Mouse (Mus musculus) adrenal gland, postnatal 10 days (tissue): ENCODE data around the gene Sh3bp2. TPM values are rescaled to one million over a fixed set of nuclear protein-coding genes. Genes with fewer than 3 reads are reported as not detected.

Experiments used
- DNase-seq: peaks from one replicate; pipeline ENCODE4 v3.0.0; 2021; ENCODE audit warnings: mixed read lengths
- long read RNA-seq, 2 experiments: library from polyadenylated mRNA; stranded (forward); transcript quantifications; one replicate each; pipeline ENCODE4 v2.0.0; 2021
- total RNA-seq, 2 experiments: library from RNA; stranded (reverse); gene quantifications; 2 replicates each; pipeline ENCODE4 v1.2.3; 2021

Gene Sh3bp2
- total RNA-seq, result 1 to 10 TPM; 5.9 to 7.0 TPM
- long read RNA-seq, experiment 1, result 0 reads
- long read RNA-seq, experiment 2, partial matches to known transcripts, result 0 of 3 reads
- long read RNA-seq, experiment 2, other reads (novel, unspliced or antisense), result 2 of 3 reads

DNA sequence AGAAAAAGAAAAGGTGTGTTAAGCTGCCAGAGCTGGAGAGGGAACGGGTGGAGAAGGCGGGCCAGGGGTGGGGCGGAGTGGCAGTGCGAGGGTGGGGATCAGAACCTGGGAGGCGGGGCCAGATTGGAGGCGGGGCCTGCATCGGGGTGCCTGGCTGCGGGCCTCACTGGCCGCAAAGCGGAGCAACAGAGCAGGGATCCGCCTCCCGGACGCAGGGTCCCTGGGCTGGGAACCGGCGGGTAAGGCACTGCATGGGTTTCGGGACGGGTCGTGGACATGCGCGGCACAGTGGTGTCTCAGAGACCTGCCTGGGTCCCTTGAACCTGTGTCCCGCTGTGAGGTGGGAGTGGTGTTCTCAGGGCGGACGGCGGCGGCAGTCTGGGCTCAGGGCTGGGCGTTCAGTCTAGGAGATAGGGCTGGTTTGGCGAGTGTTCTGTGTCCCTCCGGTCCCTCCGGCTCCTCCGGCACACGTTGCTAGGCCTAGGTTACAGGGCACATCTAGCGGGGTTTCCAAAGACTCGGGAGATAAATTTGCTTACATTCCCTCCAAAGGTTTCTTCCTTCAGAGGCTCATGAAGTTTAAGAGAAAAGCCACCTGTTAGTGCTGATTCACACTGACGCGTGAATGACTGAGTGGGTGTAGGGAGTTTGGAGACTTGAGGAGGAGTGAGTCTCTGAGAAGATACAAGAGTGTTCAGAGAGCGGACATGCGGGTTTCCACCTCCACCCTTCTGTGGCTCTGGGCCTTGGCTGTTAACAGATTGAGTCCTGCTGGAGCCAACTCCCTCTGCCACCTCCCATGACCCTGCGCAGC, at the start of gene Sh3bp2:
Gene Sh3bp2 (plus strand): TSS at position 176 of the 814 bp plus-strand sequence.
- DNase-seq, result peak; percentile 99

DNA sequence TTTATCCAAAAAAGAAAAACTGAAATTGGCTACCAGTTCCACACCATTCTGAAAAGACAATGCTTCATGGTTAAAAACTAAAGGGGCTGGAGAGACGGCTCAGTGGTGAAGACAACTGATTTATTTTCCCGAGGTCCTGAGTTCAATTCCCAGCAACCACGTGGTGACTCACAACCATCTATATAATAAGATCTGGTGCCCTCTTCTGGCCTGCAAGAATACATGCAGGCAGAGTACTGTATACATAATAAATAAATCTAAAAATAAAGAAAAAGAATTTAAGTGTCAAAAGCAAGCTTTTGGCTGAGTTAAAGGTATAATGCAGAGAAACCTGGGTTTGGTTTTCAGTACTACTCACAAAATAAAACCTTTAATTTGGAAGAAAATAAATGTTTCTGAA, 44.7 kb upstream of the Sh3bp2 start:
- no peak for DNase-seq

DNA sequence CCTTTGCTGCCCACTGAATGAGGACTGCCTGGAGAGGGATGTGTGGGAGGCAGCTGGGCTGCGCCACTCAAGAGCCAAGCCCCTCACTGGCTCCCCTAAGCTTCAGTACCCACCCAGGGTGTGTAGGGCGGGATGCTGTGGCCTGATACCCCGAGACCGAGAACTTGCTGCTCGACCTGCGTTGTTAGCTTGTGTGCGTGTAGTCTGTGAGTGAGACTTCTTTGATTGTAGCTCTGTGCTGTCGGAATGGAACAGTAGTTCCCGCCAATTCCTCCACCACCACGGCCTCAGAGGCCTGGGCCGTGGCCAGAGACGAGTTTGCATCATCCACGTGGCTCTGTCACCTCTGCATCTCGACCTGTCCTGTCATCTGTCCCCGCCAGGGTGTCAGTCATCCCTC, 39.9 kb upstream of the Sh3bp2 start:
- no peak for DNase-seq

DNA sequence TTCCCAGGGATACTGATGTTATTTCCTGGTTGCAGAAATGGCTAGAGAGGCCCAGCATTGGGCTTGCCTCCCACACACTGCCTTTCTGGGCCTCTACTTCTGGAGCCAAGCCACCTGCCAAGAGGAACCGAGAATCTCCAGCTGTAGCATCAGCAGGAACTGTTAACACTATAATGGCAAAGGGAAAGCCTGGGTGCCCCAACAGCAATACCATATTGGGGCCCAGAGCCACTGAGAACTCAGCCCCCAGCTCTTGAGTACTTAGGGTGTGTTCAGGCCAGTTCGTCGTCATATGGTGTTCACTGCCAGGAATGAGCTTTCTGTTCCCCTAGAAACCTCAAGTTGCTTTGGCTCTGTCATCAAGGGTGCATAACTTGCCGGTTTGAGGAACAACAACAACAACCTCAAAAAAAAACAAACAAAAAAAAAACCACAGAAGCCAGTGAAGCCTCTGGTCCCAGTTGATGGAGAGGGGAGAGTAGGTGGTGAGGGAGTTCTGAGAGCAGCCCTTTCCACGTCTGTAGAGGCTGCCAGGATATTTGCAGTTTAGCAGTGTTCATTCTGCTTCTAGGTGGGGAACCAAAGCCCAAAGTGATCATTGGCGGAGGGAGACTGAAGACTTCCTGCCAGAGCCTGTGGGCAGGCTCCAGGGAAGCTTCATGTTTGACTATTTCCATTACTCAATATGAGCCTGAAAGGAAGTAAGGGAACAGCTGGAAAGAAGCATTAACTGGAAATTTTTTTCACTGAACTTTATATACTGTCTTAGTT, 38.1 kb upstream of the Sh3bp2 start:
- no peak for DNase-seq

DNA sequence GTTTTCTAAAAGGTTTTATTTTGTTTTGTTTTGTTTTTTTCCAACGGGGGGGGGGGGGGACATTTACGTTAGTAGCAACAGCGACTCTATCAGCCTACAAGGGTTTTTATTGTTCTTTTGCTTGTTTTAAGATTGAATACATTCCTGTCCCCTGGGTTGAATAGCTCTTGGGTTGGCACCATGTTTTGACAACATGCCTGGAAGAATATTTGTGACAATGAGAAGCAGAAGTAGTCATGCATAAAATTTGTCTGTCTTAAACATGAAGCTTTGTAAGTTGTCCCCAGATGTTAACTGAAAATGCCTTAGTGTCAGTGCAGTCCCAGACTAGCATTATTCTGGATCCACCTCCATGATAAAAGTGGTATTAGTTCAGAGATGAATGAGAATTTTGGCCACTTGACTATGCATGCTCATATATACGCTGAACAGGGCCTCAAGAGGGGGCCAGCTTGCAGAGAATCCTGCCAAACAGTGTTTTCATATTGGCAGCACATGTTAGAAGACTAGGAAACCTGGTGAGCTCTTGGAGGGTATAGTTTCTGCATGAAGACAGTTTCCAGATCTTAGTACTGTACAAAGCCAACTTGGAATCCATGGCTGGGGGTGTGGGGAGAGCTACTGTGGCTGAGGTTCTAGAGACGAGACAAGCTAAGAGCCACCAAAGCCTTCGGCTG, 36.8 kb upstream of the Sh3bp2 start:
- DNase-seq, result no peak

DNA sequence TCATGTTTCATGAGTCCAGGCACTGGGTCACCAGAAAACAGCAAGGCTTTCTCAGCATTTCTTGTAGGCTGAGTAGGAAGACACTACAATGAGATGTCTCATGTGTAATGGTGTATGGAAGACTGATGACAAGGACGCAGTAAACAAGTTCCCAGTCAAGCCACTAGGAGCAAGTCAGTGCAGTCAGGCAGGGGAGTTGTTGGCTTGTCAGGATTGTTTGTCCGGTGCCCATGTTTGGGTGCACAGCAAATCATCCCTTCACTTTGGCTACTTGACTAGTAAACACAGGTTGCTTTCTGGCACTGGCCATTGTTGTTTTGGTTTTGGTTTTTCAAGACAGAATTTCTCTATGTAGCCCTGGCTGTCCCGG, 36.2 kb upstream of the Sh3bp2 start:
- no peak for DNase-seq

DNA sequence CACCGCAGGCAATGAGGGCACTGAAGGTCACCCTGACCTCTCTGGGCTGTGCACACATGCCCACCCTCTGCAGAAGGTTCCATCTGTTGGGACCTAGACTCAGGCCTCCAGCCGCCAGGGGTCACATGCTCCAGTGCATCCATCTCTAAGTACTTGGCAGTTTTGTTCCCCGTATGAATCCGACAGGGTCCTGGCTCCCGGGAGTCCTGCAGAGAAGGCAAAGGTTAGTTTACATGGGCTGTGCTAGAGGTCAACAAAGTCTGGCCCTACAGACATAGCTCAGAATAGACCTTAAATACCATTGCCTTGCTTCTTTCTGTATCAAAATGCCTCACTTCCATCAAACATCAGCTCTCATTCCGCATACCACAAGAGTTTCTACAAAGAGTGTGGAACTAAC, 28.9 kb upstream of the Sh3bp2 start:
- no peak for DNase-seq

DNA sequence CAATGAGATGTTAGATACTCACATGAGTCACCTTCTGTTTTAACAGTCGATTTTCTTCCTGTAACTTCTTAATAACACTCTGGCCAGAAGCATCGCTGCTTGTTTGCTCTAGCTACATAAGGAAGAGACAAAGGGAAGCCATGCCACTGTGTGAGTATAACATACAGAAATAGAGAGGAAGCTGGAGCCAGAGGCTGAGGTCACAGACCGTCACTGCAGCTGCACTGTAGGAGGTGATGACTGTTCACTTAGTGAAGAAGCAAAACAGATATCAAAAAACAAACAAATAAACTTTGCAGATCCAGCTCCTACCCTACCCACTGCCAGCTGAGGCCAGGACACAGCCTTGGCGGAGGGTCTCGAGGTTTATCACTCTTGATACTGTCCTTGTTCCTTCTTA, 24.8 kb upstream of the Sh3bp2 start:
- no peak for DNase-seq

DNA sequence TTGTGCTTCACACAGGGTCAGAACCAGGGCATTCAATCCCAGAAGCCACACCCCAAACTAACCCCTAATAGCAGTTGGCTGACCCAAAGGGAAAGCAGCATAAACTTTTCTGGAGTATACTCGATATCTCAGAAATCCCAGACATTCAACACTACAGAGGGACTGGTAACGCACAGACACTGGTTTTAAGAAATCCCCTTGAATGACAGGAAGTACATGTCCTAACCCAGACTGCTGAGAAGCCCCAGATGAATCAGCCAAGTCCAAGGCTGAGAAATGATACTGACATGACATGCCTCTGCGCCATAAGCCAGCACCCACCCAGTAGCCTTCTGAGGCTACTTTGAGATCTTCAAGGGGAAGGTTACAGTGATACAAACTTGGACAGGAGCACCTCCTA, 24.1 kb upstream of the Sh3bp2 start:
- DNase-seq, result no peak

DNA sequence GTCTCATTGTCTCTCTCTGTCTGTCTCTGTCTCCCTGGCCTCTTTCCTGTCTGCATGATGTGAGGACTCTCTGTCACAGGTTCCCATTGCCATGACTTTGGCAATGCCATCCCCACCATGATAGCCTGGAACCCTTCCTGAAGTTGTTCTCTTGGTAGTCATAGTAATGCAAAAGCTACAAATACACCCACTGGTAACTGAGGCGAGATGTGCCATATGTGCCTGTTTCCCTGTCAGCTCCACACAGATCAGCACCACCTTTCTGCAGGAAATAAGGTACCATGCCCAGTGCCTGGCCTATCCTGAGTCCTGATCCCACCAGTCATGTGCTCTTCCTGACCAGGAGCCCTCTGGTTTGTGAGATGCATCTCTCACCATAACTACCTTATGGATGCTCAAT, 23.2 kb upstream of the Sh3bp2 start:
- DNase-seq, result no peak

DNA sequence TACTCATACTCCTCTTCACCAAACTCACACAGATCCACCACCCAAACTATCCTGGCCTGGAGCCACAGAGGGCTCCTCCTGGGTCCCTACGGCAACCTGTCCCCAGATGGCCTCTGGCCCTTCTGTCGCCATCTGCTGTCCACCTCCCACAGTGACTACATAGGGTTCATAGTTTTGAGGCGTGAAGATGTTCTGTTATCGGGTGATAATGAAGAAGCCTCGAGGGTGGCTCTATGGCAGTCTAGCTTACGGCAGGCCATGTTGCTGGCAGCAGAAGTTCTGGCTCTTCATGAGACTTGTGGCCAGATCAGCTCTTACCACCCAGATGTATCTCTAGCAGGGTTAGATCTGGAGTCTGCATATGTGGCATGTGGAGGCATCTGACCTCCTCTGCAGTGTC, 22.8 kb upstream of the Sh3bp2 start:
- DNase-seq, result no peak

DNA sequence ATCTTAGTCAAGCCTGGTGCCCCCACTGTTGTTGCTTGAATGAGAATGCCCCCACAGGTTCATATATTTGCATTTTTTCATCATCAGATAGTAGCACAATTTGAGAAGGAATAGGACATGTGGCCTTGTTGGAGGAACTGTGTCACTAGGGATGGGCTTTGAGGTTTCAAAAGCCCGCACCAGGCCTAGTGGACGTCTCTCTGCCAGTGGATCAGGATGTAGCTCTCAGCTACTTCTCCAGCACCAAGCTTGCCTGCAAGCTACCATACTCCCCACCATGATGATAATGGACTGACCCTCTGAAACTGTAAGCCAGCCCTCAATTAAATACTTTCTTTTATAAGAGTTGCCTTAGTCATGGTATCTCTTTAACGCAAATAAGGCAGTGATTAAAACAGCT, 13.2 kb upstream of the Sh3bp2 start:
- DNase-seq, result no peak

DNA sequence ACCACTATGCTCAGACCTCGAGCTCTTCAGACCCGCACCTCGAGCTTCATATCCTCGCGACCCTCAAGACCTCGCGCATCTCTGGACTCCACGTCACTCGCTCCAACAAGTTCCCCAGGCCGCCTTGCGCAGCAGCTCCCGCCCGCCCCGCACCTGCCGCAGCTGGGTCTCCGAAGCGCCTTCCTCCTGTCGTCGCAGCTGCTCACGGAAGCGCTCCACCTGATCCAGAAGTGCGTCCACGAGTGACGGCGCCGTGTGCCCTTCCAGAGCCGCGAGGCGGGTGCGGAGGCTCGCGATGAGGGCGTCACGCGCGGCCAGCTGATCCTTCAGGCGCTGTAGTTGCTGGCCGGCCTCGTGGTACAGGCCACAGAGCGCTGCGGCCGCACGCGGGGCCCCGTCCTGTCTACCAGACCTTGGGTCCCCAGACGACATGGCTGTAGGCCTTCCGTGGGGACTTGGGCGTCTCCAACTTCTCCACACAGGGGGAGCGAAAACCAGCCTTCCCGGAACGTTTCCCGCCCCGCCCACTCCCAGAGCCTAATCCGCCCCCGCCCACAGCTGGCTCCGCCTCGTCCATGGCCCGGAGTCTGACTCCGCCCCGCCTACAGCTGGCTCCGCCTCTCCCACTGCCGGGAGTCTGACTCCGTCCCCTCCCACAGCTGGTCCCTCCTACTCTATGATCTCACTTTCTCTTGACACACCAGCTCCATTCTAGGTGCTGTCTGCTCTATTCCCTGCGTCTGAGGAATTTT, 12.0 kb upstream of the Sh3bp2 start, which contains the start of gene Tnip2:
Gene Tnip2 (minus strand): TSS at position 526 of the 752 bp plus-strand sequence.
- peak; percentile 99 for DNase-seq

DNA sequence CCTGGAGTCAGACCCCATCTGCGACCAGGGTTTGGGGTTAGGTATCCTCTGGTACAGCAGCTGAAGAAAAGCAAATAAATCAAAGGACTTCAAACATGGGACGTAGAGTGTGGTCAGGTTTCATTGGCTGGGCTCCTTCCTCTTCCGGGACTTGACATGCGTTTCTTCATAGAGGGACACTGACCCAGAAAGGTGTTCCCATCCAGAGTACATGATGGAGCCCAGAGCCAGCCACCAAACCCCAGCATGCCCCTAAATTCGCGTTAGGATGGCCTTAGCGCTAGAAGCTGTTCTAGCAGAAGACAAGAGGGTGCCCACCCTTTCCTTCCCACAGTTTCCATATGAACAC, 11.4 kb upstream of the Sh3bp2 start:
- no peak for DNase-seq

DNA sequence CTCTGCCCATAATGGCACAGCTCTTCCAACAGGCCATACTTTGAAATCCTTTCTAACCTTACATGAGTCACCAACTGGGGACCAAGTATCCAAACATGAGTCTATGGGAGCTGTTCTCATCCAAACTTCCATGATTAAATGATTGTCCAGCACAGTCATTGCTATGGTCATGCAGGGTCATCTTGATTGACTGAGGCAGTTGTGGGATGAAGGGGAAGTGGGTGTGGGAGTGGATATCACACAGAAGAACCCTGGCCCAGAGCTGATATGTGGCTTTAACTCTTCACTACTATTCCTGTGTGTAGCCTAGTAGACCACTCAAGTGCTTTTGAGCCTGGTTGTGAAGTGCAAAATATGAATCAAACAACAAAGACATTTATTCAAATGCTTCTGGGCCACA, 10.5 kb upstream of the Sh3bp2 start:
- no peak for DNase-seq

DNA sequence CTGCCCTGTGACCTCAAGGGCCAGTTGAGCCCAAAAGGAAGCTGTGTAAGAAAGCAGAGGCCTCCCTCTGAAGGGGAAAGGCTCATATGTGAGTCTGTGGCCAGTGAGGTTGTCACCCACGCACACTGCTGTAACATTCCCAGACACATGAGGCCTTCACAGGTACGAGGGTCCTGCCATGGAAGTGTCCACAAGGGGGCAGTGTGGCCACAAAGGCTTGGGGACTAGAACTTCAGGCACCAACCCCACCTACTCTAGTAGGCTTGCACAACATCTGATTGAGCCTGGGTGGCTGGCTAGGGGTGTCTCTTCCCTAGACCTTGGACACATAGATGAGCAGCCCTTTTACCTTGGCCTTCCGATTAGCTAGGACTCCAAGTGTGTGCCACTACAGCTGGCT, 7.7 kb upstream of the Sh3bp2 start:
- peak; percentile 93 for DNase-seq

DNA sequence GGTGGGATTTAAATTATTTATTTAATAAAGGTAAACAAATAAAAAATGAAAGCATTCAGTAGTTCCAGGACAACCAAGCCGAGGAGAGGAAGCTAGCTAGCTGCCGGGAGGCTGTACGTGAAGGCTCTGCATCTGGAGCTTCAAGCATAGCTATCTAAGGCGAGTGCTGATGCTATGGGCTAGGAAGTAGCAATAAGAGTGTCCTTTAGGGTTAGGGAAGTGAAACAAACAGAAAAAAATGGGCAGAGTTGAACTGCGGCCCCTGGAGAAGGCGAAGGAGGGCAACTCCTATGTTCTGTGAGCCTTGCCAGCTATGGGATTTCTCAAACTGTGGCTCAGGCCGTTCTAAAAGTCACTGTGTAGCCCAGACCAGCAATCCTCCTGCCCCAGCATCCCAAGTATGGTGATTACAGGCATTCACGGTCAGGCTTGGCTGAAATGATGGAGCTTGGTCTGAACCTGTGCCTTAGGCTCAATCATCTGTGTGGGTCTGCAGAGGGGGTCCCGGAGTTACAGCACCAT, 6.2 kb upstream of the Sh3bp2 start:
- no peak for DNase-seq

DNA sequence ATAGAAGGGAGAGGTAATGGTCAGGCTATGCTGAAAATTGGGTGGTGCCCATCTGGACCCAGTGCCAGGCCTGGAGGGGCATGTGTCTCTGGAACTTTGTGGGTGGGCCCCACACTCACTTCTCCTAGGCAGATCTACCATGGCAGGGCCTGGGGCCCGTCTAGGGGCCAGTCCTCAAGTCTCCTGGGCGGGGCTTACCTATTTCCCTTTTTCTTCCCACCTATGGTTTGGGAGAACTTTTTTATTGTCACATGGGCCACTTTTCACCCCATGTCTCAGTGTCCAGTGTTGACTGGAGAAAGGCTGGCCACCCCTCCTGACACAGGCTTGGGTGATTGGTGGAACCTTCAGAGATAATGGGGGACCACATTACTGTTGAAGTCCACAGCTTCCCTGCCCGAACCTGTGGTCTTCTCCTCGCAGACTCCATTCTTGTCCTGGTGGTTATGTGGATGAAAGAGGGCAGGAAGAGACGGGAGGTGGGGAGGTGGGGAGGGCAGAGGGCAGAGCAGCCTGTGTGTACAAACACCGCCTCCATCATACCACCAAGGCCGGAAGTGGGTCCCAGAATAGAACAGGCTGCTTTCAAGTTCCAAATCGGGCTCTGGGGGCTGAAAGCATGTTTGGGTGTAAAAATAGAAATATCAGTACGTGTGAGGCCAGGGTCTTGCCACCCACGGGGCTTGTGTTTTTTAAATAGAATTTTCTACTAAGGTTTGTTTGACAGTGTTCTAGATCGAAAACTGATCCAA, 5.0 kb upstream of the Sh3bp2 start:
- DNase-seq, result no peak

DNA sequence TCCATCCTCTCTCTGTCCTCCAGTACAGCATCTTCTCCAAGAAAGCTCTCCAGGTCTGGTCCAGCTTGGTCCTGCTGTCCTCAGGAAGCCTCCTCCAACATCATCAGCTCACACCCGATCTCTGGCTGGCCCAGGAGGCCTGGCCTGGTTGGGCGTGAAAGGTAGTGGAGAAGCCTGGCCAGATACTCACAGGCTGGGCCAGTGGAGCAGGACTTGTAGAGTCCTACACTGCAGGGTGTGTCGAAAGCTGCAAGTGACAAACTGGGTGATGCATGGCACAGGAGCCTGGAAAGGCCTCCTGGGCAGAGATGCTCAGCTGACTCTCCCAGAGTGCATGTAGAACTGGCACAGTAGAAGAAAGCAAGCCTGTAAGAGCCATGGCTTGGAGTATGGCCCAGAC, 4.3 kb upstream of the Sh3bp2 start:
- DNase-seq, result no peak

DNA sequence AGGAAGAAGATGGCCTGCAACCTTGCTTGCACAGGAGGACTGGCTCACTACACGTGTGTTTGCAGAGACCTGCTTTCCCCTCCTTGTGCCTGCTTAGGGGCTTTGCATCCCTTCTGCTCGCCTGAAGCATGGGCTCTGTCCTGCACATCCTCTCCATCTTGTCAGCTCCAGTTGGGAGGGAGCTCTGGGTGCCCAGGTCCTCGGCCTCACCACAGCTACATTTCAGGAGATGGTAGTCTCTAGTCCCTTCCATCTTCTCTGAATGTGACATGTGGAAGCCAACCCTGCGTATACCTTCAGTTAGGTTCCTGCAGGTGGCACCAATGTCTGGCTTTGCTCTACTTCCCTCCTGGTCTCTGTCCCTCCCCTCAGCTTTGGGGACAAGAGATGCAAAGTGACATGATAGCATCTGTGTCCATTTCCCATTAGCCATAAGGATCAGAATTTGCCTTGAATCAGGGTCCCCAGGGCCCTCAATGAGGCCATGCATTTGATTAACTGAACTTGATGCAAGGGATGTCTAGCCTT, 1.6 kb upstream of the Sh3bp2 start:
- no peak for DNase-seq

DNA sequence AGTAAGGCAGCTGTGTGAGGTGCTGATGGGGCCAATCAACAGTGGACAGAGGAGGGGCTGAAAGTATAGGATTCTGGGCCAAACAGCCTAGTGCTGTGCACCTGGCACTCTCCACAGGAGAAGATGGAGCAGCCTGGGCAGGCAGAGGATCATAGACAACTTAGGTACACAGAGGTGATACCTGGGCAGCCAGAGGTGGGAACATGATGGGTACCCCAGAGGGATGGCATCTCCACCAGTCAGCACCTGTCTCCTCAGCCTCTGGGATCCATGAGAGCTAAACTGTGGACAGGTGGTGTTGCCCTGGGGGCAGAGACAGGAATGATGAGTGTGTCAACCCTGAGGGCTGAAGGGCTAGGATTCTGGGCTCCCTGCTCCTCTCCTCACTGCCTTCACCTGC, 1.1 kb upstream of the Sh3bp2 start:
- DNase-seq, result no peak
